Mouse (Mus musculus) CD8-positive naive resting alpha-beta T cell, adult 57 days (primary cell): ENCODE data around the gene Wee2. TPM values are rescaled to one million over a fixed set of nuclear protein-coding genes. Genes with fewer than 3 reads are reported as not detected.

Experiments used
- total RNA-seq: library from RNA; stranded (reverse); gene quantifications from one replicate; pipeline ENCODE4 v1.2.4, GENCODE M21; 2023

Gene Wee2
- total RNA-seq = not detected

GRCm38 (mm10) chr6:40438936-40439335, at the start of gene Wee2:
Gene Wee2, plus strand, starts transcription at chr6:40439088.

GRCm38 (mm10) chr6:40436047-40436483, 2.8 kb upstream of the Wee2 start, which contains the start of gene E330009J07Rik:
Gene E330009J07Rik, minus strand, starts transcription at chr6:40436135.

GRCm38 (mm10) chr6:40470916-40471719, 32.2 kb downstream of the Wee2 start, which contains the start of gene Ssbp1:
Gene Ssbp1, plus strand, starts transcription at chr6:40471352.

GRCm38 (mm10) chr6:40490933-40491332, 52.0 kb downstream of the Wee2 start, which contains the start of gene Tas2r137:
Gene Tas2r137, plus strand, starts transcription at chr6:40491233.

GRCm38 (mm10) chr6:40493229-40493628, 54.3 kb downstream of the Wee2 start, which contains the start of gene Tas2r108:
Gene Tas2r108, plus strand, starts transcription at chr6:40493529.

Other genes starting within 250 kb of the Wee2 start
- gene Agk, start 113.9 kb upstream of the Wee2 start, total RNA-seq = 37.0 TPM
- gene E330009J07Rik, start 3.0 kb upstream of the Wee2 start, total RNA-seq = 24.5 TPM
- gene Ssbp1, start 32.3 kb downstream of the Wee2 start, total RNA-seq = 53.6 TPM
- gene Tas2r137, start 52.1 kb downstream of the Wee2 start, total RNA-seq = not detected
- not detected for gene Tas2r108, start 54.4 kb downstream of the Wee2 start, total RNA-seq
- not detected for gene Prss37, start 80.4 kb downstream of the Wee2 start, total RNA-seq
- not detected for gene Olfr461, start 116.0 kb downstream of the Wee2 start, total RNA-seq
- gene Olfr460, start 130.4 kb downstream of the Wee2 start, total RNA-seq = not detected
- not detected for gene Clec5a, start 146.7 kb downstream of the Wee2 start, total RNA-seq
- gene Tas2r138, start 174.2 kb downstream of the Wee2 start, total RNA-seq = not detected
- gene Mgam, start 189.7 kb downstream of the Wee2 start, total RNA-seq = 0.21 TPM